Mouse (Mus musculus): ENCODE measurements around the gene Efna2. TPM values are rescaled to one million over a fixed set of nuclear protein-coding genes. Genes with fewer than 3 reads are reported as not detected.

Gene Efna2
- polyA plus RNA-seq, 1 experiment from 2014 or later: 21.5 TPM

GRCm38 (mm10) chr10:80169651-80170050 is 9.6 kb upstream of the Efna2 start:
- no peaks in the 10 kb centered on the region for H3K9me3 ChIP-seq (ENCODE audit: control insufficient read depth, low read length)
- ATAC-seq: no peak
- no peak overlapping the region for H3K4me3 ChIP-seq (ENCODE audit: low read length)
- H3K27ac ChIP-seq (ENCODE audit: low read depth, low read length): no peak overlapping the region
- WGBS: 89% methylated on average over 7 of the region's 7 CpGs
- H3K27me3 ChIP-seq (replicated peaks; ENCODE audit: control insufficient read depth, insufficient read depth, low read length): no peaks in the 10 kb centered on the region
- peaks cover 51% of the 10 kb centered on the region for H3K4me1 ChIP-seq (ENCODE audit: control insufficient read depth, insufficient read depth, low read depth, low read length)
- H3K4me2 ChIP-seq (ENCODE audit: low read length): no peak overlapping the region
- H3K9ac ChIP-seq (ENCODE audit: low read depth, low read length): peak overlapping the region; percentile 38; the same call in 1 of the 2 replicates
- peaks cover 25% of the 10 kb centered on the region for H3K36me3 ChIP-seq (ENCODE audit: control insufficient read depth, insufficient read depth, low read length)

- Histone ChIP-seq H3K4me1 (ENCODE audit: control insufficient read depth, insufficient read depth, low read depth, low read length) (peaks cover 48% of the 10 kb centered on the region), H3K27me3 (replicated peaks; ENCODE audit: control insufficient read depth, insufficient read depth, low read length) (no peaks in the 10 kb centered on the region), H3K4me2 (ENCODE audit: low read length) (no peak overlapping the region), H3K36me3 (ENCODE audit: control insufficient read depth, insufficient read depth, low read length) (peaks cover 25% of the 10 kb centered on the region), H3K9me3 (ENCODE audit: control insufficient read depth, low read length) (no peaks in the 10 kb centered on the region), H3K27ac (ENCODE audit: low read depth, low read length) (no peak overlapping the region), H3K4me3 (ENCODE audit: low read length) (no peak overlapping the region), H3K9ac (ENCODE audit: low read depth, low read length) (peak overlapping the region; percentile 38; the same call in 1 of the 2 replicates)
- ATAC-seq: no peak
- WGBS: 97% methylated on average over 16 of the region's 16 CpGs
Measured at GRCm38 (mm10) chr10:80170052-80170451, 9.2 kb upstream of the Efna2 start.

GRCm38 (mm10) chr10:80170601-80171021 is 8.7 kb upstream of the Efna2 start:
- no peaks in the 10 kb centered on the region for H3K27me3 ChIP-seq (replicated peaks; ENCODE audit: control insufficient read depth, insufficient read depth, low read length)
- H3K9ac ChIP-seq (ENCODE audit: low read depth, low read length): peak overlapping the region; percentile 38; the same call in 1 of the 2 replicates
- no peak overlapping the region for H3K4me2 ChIP-seq (ENCODE audit: low read length)
- H3K27ac ChIP-seq (ENCODE audit: low read depth, low read length): no peak overlapping the region
- no peak overlapping the region for H3K4me3 ChIP-seq (ENCODE audit: low read length)
- H3K36me3 ChIP-seq (ENCODE audit: control insufficient read depth, insufficient read depth, low read length): peaks cover 25% of the 10 kb centered on the region
- H3K4me1 ChIP-seq (ENCODE audit: control insufficient read depth, insufficient read depth, low read depth, low read length): peaks cover 45% of the 10 kb centered on the region
- no peaks in the 10 kb centered on the region for H3K9me3 ChIP-seq (ENCODE audit: control insufficient read depth, low read length)
- ATAC-seq: no peak
- WGBS: 93% methylated on average over 18 of the region's 19 CpGs

GRCm38 (mm10) chr10:80171252-80171651 is 8.0 kb upstream of the Efna2 start:
- H3K4me3 ChIP-seq (ENCODE audit: low read length): no peak overlapping the region
- ATAC-seq: no peak
- no peak overlapping the region for H3K4me2 ChIP-seq (ENCODE audit: low read length)
- H3K4me1 ChIP-seq (ENCODE audit: control insufficient read depth, insufficient read depth, low read depth, low read length): peaks cover 42% of the 10 kb centered on the region
- 91% methylated on average over 15 of the region's 15 CpGs for WGBS
- no peak overlapping the region for H3K9ac ChIP-seq (ENCODE audit: low read depth, low read length)
- H3K9me3 ChIP-seq (ENCODE audit: control insufficient read depth, low read length): no peaks in the 10 kb centered on the region
- H3K27me3 ChIP-seq (replicated peaks; ENCODE audit: control insufficient read depth, insufficient read depth, low read length): no peaks in the 10 kb centered on the region
- no peak overlapping the region for H3K27ac ChIP-seq (ENCODE audit: low read depth, low read length)
- peaks cover 25% of the 10 kb centered on the region for H3K36me3 ChIP-seq (ENCODE audit: control insufficient read depth, insufficient read depth, low read length)

GRCm38 (mm10) chr10:80171760-80172526 is 7.3 kb upstream of the Efna2 start:
- Histone ChIP-seq H3K27ac (ENCODE audit: low read depth, low read length) (peak overlapping the region; percentile 87), H3K4me1 (ENCODE audit: control insufficient read depth, insufficient read depth, low read depth, low read length) (peaks cover 36% of the 10 kb centered on the region), H3K9ac (ENCODE audit: low read depth, low read length) (peak overlapping the region; percentile 63), H3K4me2 (ENCODE audit: low read length) (peak overlapping the region; percentile 69), H3K36me3 (ENCODE audit: control insufficient read depth, insufficient read depth, low read length) (peaks cover 25% of the 10 kb centered on the region), H3K4me3 (ENCODE audit: low read length) (no peak overlapping the region; the same call in 1 of the 2 replicates), H3K9me3 (ENCODE audit: control insufficient read depth, low read length) (no peaks in the 10 kb centered on the region), H3K27me3 (replicated peaks; ENCODE audit: control insufficient read depth, insufficient read depth, low read length) (no peaks in the 10 kb centered on the region)
- ATAC-seq: no peak
- WGBS: 80% methylated on average over 44 of the region's 45 CpGs

- ATAC-seq: peak; percentile 82
- Histone ChIP-seq H3K9ac (ENCODE audit: low read depth, low read length) (peak within 1 kb of the TSS; percentile 63), H3K36me3 (ENCODE audit: control insufficient read depth, insufficient read depth, low read length) (peaks cover 25% of the 10 kb centered on the region), H3K4me1 (ENCODE audit: control insufficient read depth, insufficient read depth, low read depth, low read length) (peaks cover 34% of the 10 kb centered on the region), H3K27ac (ENCODE audit: low read depth, low read length) (peak within 1 kb of the TSS; percentile 87), H3K9me3 (ENCODE audit: control insufficient read depth, low read length) (no peaks in the 10 kb centered on the region), H3K27me3 (replicated peaks; ENCODE audit: control insufficient read depth, insufficient read depth, low read length) (no peaks in the 10 kb centered on the region), H3K4me3 (ENCODE audit: low read length) (peak within 1 kb of the TSS; percentile 53), H3K4me2 (ENCODE audit: low read length) (peak within 1 kb of the TSS; percentile 69)
- 9% methylated on average over 34 of the region's 35 CpGs for WGBS
Measured at GRCm38 (mm10) chr10:80172527-80173292, 6.6 kb upstream of the Efna2 start, which contains the start of gene 1600002K03Rik. 1600002K03Rik (plus strand) TSS chr10:80172944.

GRCm38 (mm10) chr10:80173358-80173757 is 5.9 kb upstream of the Efna2 start:
- Histone ChIP-seq H3K4me3 (ENCODE audit: low read length) (peak overlapping the region; percentile 53), H3K9ac (ENCODE audit: low read depth, low read length) (peak overlapping the region; percentile 63), H3K36me3 (ENCODE audit: control insufficient read depth, insufficient read depth, low read length) (peaks cover 25% of the 10 kb centered on the region), H3K4me1 (ENCODE audit: control insufficient read depth, insufficient read depth, low read depth, low read length) (peaks cover 34% of the 10 kb centered on the region), H3K27ac (ENCODE audit: low read depth, low read length) (peak overlapping the region; percentile 87), H3K4me2 (ENCODE audit: low read length) (peak overlapping the region; percentile 69), H3K27me3 (replicated peaks; ENCODE audit: control insufficient read depth, insufficient read depth, low read length) (no peaks in the 10 kb centered on the region), H3K9me3 (ENCODE audit: control insufficient read depth, low read length) (no peaks in the 10 kb centered on the region)
- 13% methylated on average over 11 of the region's 11 CpGs for WGBS
- ATAC-seq: no peak

GRCm38 (mm10) chr10:80173955-80174640 is 5.2 kb upstream of the Efna2 start:
- H3K36me3 ChIP-seq (ENCODE audit: control insufficient read depth, insufficient read depth, low read length): peaks cover 25% of the 10 kb centered on the region
- H3K4me2 ChIP-seq (ENCODE audit: low read length): no peak overlapping the region
- no peak overlapping the region for H3K4me3 ChIP-seq (ENCODE audit: low read length)
- no peak for ATAC-seq
- peaks cover 27% of the 10 kb centered on the region for H3K4me1 ChIP-seq (ENCODE audit: control insufficient read depth, insufficient read depth, low read depth, low read length)
- no peak overlapping the region for H3K27ac ChIP-seq (ENCODE audit: low read depth, low read length)
- 88% methylated on average over 10 of the region's 10 CpGs for WGBS
- no peaks in the 10 kb centered on the region for H3K27me3 ChIP-seq (replicated peaks; ENCODE audit: control insufficient read depth, insufficient read depth, low read length)
- H3K9ac ChIP-seq (ENCODE audit: low read depth, low read length): no peak overlapping the region
- H3K9me3 ChIP-seq (ENCODE audit: control insufficient read depth, low read length): no peaks in the 10 kb centered on the region

Measured in hindbrain, embryonic 16.5 days (tissue).